Mouse (Mus musculus) granulocyte monocyte progenitor cell, adult 5-6 weeks (primary cell): Measurements from ENCODE around the gene Hspb11. TPM values are rescaled to one million over a fixed set of nuclear protein-coding genes. Genes with fewer than 3 reads are reported as not detected.

ENCODE experiments used
- ATAC-seq: replicated peaks from 2 replicates; pipeline ENCODE4 v1.8.0; 2016; ENCODE audit warnings: mild to moderate bottlenecking, moderate TSS enrichment, inconsistent platforms; ENCODE audit not compliant: poor library complexity, severe bottlenecking
- total RNA-seq, 2 experiments: library from RNA; stranded (forward) in 1 of 2; stranded (reverse) in 1 of 2; fragments of 200-712, 200-1000 nt in 1 of 2; fragments of >200 nt in 1 of 2; fragmentation: Nextera tagmentation in 1 of 2; gene quantifications; 2 replicates each; pipeline ENCODE4 v1.2.3; 2014 to 2017

Hspb11 gene
- total RNA-seq, 2 experiments from 2014 or later = 7.8 to 14.2 TPM

DNA sequence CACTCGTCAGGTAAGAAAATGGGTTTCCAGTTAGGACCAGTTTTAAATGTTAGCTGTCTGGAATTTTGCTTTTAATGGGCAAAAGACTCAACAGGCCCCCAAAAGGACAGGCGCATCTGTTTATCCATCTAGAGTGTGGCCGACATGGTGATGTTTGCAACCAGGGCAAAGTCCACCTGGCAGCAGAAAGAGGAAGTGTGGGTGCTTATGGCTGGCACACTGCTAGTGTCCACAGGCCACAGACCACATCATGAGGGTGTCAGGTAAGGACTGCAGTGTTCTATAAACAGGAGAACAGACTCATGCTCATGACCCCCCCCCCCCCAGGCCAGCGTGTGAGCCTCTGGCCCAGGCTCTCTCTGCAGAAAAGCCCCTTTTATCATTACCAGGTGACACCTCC lies 49.4 kb downstream of the Hspb11 start:
- ATAC-seq = peak; percentile 70

DNA sequence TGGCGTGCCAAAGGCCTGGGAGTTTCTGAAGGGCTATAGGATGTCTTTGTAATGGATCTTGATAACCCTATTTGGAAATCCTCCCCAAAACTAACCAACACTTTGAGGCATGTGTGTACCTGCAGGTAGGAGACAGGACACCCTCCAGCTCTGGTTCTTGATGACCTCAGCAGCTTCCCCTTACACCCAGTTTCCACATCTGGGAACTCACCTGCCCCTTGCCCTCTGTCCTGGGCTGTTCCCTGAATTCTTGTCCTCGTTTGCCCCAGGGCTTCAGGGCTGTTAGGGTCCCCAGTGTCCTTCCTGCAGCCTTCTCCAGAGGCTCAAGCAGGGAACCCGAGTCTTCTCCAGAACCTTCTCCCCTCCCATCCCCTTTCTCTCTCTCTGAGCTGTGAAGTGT lies 50.1 kb downstream of the Hspb11 start:
- ATAC-seq = no peak

DNA sequence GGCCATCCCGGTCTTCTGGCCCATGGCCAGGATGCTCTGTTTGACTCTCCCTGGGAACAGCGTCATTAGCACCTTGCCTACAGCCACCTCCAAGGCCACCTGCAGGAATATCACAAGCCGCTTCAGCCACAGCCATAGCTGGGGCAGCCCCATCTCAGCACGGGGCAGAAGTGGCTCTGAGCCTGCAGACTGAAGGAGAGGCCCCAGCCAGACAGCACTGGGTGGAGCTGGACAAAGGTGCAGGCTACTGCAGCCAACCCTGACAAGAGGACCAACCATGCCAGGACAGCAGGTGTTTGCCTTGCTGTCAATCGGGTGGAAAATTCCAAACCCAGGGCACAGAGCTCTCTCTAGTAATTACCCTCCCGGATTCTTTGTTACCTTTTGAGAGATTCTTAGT lies 53.6 kb downstream of the Hspb11 start, which contains the start of gene Dio1:
TSS of gene Dio1 (minus strand) at position 204 of the 400 bp plus-strand sequence.
- ATAC-seq = no peak

DNA sequence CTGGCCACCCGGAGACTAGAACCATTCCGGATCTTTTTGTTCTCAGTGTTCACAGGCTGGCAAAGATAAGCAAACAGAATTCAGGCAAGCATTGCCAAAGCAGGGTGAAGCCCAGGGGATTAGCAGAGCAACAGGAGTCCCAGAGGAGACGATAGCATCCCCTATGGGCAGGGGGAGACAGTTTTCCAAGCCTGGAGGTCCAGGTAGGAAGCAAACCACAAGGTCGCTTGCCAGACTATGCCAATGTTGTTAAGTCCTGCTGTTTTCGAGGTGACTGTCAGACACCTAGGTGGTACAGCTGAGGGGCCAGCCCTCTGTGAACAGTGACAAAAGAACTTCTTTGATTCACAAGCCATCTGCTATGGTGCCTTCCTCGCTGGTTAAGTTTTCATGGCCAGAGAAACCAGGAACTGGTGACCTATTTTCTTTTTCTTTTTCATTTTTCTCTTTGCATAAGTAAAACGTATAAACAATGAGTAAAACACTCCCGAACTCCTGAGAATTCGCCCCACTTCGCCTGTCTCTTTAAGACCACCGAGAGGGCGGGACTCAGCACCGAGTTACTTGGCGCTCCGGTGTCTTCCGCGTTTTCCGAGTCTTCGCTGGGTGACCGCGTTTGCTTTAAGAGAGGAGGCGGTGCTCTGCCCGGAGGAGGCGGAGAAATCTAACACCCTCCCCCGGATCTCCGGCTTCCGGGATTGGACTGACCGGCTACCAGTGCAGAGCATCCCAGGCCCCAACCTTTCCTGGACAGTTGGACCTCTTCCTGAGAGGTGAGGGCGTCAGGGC lies 60.5 kb downstream of the Hspb11 start, which contains the start of gene Yipf1:
TSS of gene Yipf1 (plus strand) at position 674 of the 789 bp plus-strand sequence.
- peak; percentile 97 for ATAC-seq

DNA sequence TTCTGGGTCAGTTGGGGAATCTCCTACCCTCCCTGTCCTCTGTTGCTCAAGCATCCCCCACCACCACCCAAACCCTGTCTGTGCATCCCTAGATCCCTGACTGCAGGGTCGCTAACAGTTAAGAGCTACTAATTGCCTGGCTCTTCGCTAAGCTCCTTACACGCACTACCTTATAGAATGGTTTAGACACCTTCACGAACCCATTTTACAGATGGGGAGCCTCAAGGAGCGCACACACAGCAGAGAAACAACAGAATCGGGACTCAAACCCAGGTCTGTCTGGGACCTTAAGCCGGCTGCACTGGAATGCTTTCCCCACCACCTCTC lies 61.0 kb downstream of the Hspb11 start:
- ATAC-seq = no peak

DNA sequence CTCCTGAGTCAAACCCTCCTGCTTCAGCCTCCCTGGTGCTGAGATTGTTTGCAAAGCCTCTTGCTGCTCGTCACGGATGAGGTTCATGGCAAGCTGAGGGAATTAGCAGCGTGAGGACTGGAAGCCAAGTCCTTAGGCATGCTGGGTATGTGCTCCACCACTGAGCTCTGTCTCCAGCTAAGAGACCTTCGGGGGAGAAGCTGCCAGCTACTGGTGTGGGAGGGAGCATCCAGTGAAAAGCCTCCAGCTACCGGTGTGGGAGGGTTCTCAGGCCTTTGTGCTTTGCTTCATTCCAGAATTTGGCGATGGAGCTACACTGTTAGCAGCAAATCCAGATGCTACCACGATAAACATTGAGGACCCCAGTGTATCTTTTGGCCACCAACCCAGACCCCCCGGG lies 65.3 kb downstream of the Hspb11 start:
- ATAC-seq = no peak

DNA sequence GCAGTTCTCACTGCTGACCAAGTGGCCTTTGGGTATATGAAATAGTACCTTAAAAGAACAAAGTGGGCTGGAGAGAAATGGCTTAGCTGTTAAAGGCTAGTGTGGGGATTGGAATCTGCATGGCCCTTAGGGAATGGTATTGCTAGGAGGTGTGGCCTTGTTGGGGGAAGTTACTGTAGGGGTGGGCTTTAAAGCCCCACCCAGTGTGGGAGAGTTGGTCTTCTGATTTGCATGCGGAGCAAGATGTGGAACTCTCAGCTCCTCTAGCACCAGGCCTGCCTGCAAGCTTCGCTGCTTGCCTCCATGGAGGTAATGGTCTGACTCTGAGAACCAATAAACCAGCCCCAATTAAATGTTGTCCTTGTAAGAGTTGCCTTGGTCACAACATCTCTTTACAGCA lies 67.6 kb downstream of the Hspb11 start:
- no peak for ATAC-seq

DNA sequence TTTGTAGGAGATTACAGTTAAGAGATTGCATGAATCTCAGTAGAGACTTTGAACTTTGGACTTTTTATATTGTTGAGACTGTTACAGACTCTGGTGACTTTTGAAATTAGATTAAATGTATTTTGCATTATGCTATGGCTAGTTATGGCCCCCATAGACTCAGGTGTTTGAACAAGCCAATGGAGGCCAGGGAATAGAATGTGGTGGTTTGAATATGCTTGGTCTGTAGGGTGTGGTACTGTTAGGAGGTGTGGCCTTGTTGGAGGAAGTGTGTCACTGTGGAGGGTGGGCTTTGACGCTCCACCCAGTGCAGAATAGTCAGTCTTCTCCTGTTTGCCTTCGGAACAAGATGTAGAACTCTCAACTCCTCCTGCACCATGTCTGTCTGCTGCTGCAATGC lies 69.7 kb downstream of the Hspb11 start:
- ATAC-seq = no peak

DNA sequence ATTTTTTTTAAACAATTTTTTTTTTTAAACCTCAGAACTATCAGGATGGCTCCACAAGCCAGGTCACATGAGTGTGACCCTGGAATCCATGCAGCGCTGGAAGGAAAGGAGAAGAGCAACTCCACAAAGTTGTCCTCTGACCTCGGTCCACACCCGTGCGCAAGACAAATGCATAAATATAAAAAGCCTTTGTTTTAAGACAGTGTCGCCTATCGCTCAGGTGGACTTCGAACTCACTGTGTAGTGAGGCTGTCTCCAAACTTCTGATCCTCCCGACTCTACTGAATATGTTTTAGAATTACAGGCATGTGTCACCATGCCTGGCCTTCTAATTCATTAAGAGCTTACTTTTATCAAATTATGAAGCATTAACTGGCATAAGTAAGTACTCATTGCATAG lies 75.1 kb downstream of the Hspb11 start:
- ATAC-seq = no peak

Other genes starting within 250 kb of the Hspb11 start
- gene Mrpl37, start 186.7 kb upstream of the Hspb11 start, total RNA-seq (2014; fragmentation: Nextera tagmentation) = 78.5 and 105 TPM in 2 replicates
- 56.6 and 61.0 TPM in 2 replicates for gene Mrpl37, start 186.7 kb upstream of the Hspb11 start, total RNA-seq (2017)
- 8.8 and 10.4 TPM in 2 replicates for gene Cyb5rl, start 186.6 kb upstream of the Hspb11 start, total RNA-seq (2014; fragmentation: Nextera tagmentation)
- gene Cyb5rl, start 186.6 kb upstream of the Hspb11 start, total RNA-seq (2017) = 7.2 and 10.9 TPM in 2 replicates
- gene Cdcp2, start 156.7 kb upstream of the Hspb11 start, total RNA-seq (2014; fragmentation: Nextera tagmentation) = not detected in 2 replicates
- gene Cdcp2, start 156.7 kb upstream of the Hspb11 start, total RNA-seq (2017) = not detected in 2 replicates
- 154 and 171 TPM in 2 replicates for gene Tmem59, start 75.2 kb upstream of the Hspb11 start, total RNA-seq (2014; fragmentation: Nextera tagmentation)
- 140 and 182 TPM in 2 replicates for gene Tmem59, start 75.2 kb upstream of the Hspb11 start, total RNA-seq (2017)
- gene Tceanc2, start 74.5 kb upstream of the Hspb11 start, total RNA-seq (2014; fragmentation: Nextera tagmentation) = 17.6 and 36.5 TPM in 2 replicates
- gene Tceanc2, start 74.5 kb upstream of the Hspb11 start, total RNA-seq (2017) = 23.3 and 28.8 TPM in 2 replicates
- not detected in 2 replicates for gene Ldlrad1, start 44.4 kb upstream of the Hspb11 start, total RNA-seq (2014; fragmentation: Nextera tagmentation)
- gene Ldlrad1, start 44.4 kb upstream of the Hspb11 start, total RNA-seq (2017) = not detected in 2 replicates
- 20.4 and 21.8 TPM in 2 replicates for gene Lrrc42, start 61 bp upstream of the Hspb11 start, total RNA-seq (2014; fragmentation: Nextera tagmentation)
- 2.5 and 4.7 TPM in 2 replicates for gene Lrrc42, start 61 bp upstream of the Hspb11 start, total RNA-seq (2017)
- gene Dio1, start 53.6 kb downstream of the Hspb11 start, total RNA-seq (2014; fragmentation: Nextera tagmentation) = not detected in 2 replicates
- gene Dio1, start 53.6 kb downstream of the Hspb11 start, total RNA-seq (2017) = not detected in 2 replicates
- gene Yipf1, start 60.8 kb downstream of the Hspb11 start, total RNA-seq (2014; fragmentation: Nextera tagmentation) = 44.1 and 53.5 TPM in 2 replicates
- 32.0 and 38.8 TPM in 2 replicates for gene Yipf1, start 60.8 kb downstream of the Hspb11 start, total RNA-seq (2017)
- gene Ndc1, start 114.2 kb downstream of the Hspb11 start, total RNA-seq (2014; fragmentation: Nextera tagmentation) = 43.5 and 56.0 TPM in 2 replicates
- gene Ndc1, start 114.2 kb downstream of the Hspb11 start, total RNA-seq (2017) = 96.2 and 181 TPM in 2 replicates
- not detected in 2 replicates for gene Glis1, start 181.0 kb downstream of the Hspb11 start, total RNA-seq (2014; fragmentation: Nextera tagmentation)
- not detected in 2 replicates for gene Glis1, start 181.0 kb downstream of the Hspb11 start, total RNA-seq (2017)